Mouse (Mus musculus): ENCODE results near the gene Tnrc6b. TPM values are rescaled to one million over a fixed set of nuclear protein-coding genes. Genes with fewer than 3 reads are reported as not detected.
"Not testable (repeated sequence)": the region's sequence is repeated elsewhere in the genome, so short reads cannot be mapped to it uniquely, and the experiment has no call there.

Tnrc6b gene
- total RNA-seq, 2 experiments from 2014 or later = 86.8 to 117 TPM

DNA sequence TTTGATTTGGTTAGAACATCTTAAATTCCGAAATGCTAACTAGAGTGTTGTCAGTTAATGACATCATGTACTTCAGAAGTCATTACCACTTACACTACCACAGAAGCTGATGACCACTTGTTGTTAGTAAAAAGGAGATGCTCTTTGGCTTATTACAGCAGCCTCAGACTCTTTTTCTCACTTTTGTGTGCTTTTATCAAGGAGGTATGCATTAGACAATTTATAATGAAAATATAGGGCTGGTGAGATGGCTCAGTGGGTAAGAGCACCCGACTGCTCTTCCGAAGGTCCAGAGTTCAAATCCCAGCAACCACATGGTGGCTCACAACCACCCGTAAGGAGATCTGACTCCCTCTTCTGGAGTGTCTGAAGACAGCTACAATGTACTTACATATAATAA, 24.6 kb downstream of the Tnrc6b start:
- DNase-seq (ENCODE audit: extremely low spot score in 1 of 2, low spot score in 1 of 2) = not testable (repeated sequence)

DNA sequence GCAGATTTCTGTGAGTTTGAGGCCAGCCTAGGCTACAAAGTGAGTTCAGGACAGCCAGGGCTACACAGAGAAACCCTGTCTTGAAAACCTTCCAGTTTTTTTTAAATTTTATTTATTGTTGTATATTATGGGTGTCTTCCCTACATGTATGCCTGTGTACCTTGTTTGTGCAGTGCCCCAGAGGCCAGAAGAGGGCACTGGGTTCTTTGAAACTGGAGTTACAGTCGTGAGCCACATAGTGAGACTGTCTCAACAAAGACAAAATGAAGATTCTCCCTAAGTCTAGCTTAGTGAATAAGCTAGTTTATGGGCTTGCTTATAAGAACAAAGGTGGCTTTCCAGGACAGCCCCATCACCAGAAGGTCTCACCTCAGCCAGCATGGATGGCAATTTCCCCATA, 25.4 kb downstream of the Tnrc6b start:
- no peak for DNase-seq (ENCODE audit: extremely low spot score in 1 of 2, low spot score in 1 of 2)

GRCm38 (mm10) chr15:80738244-80738643, 27.1 kb downstream of the Tnrc6b start:
- DNase-seq (ENCODE audit: extremely low spot score in 1 of 2, low spot score in 1 of 2) = no peak

DNA sequence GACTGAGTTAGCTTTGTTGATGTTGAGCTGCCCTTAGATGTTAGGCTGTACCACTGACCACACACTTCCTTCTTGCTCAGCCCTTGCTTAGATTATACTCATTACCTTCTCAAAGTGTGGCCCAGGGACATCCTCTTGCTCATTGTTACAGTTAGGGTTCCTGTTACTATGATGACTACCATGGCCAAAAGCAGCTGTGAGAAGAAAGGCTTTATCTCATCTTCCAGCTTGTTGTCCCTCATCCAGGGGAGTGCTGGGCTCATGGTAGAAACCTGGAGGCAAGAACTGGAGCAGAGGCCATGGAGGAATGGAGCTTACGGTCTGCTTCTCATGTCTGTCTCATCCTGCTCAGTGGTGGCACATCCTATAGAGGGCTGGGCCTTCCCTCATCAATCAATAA, 28.9 kb downstream of the Tnrc6b start:
- DNase-seq (ENCODE audit: extremely low spot score in 1 of 2, low spot score in 1 of 2) = no peak

GRCm38 (mm10) chr15:80741836-80742235, 30.7 kb downstream of the Tnrc6b start:
- no peak for DNase-seq (ENCODE audit: extremely low spot score in 1 of 2, low spot score in 1 of 2)

- no peak for DNase-seq (ENCODE audit: extremely low spot score in 1 of 2, low spot score in 1 of 2)
Observed at GRCm38 (mm10) chr15:80742991-80743474, 31.9 kb downstream of the Tnrc6b start.

GRCm38 (mm10) chr15:80743606-80744005, 32.5 kb downstream of the Tnrc6b start:
- DNase-seq (ENCODE audit: extremely low spot score in 1 of 2, low spot score in 1 of 2) = no peak

- DNase-seq (ENCODE audit: extremely low spot score in 1 of 2, low spot score in 1 of 2) = no peak
Observed at GRCm38 (mm10) chr15:80744667-80745422, 33.7 kb downstream of the Tnrc6b start.

DNA sequence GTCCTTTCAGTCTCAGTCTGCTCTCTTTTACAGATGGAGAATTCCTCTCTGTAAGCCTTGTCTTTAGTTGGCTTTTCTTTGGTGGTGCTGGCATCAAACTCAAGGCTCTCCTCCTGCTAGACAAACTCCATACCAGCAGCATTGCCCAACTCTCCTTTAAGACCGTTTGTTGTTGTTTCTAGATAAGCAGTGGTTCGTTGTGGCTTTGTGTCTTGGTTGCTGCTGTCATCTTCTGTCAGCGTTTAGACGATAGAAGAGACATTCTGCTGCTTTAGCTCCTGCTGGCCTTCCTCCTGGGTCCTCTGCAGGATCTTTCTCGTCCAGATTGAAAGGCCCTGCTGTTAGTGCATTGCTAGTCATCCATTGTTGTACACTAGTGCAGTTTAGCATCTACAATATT, 37.9 kb downstream of the Tnrc6b start:
- no peak for DNase-seq (ENCODE audit: extremely low spot score in 1 of 2, low spot score in 1 of 2)

DNA sequence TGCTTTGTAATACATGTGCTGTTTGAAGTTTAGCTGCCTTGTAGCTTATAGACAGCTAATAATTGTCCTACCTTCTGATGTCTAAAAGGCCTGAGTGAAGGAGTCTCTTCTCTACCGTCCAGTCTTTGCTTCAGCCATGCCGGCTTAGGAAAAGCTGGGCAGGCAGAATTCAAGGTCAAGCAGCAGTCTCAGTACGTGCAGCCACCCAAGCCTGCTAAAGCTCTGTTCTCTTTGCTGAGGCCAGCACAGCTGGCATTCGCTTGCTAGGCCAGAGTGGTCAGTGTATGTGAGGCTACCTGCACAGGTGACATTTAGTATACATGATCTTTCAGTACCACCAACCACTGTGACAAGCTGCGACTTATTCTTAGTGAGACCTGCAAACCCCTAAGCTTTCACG, 42.2 kb downstream of the Tnrc6b start:
- DNase-seq (ENCODE audit: extremely low spot score in 1 of 2, low spot score in 1 of 2) = no peak

GRCm38 (mm10) chr15:80754103-80754502, 43.0 kb downstream of the Tnrc6b start:
- no peak for DNase-seq (ENCODE audit: extremely low spot score in 1 of 2, low spot score in 1 of 2)

GRCm38 (mm10) chr15:80759451-80759850, 48.3 kb downstream of the Tnrc6b start:
- DNase-seq (ENCODE audit: extremely low spot score in 1 of 2, low spot score in 1 of 2) = no peak

DNA sequence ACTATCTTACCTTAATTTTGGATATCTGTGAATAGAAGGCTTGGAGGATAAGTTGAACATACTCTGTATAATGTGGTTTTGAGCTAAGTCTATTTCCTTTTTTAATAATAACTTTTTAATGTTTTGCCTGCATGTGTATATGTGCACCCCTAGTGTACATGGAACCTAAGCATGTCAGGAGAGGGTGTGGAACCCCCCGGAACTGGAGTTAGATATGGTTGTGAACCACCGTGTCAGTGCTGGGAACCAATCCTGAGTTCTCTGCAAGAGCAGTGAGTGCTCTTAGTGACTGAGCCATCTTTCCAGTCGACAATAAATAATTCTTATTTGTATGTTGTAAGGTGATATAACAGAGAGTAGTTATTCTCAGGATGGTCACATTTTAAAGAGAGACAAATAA, 49.4 kb downstream of the Tnrc6b start:
- no peak for DNase-seq (ENCODE audit: extremely low spot score in 1 of 2, low spot score in 1 of 2)

GRCm38 (mm10) chr15:80760935-80761334, 49.8 kb downstream of the Tnrc6b start:
- DNase-seq (ENCODE audit: extremely low spot score in 1 of 2, low spot score in 1 of 2) = no peak

DNA sequence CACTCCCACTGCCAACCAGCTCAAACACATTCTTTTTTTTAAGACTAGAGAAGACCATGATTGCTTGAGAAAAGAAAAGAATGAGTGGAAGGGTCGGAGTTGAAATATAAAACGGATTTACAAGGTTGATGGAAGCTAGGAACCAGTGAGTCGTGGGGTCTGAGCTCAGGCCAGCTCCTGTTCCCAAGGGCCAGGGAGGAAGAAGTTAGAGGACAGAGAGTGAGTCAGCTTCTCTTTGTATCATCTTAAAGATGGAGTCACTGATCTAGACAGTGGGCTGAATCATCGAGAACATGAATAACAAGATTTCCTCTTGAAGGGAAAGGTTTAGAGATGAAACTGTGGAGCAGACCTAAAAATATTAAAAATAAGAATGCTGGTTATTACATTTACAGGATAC, 51.5 kb downstream of the Tnrc6b start:
- DNase-seq (ENCODE audit: extremely low spot score in 1 of 2, low spot score in 1 of 2) = no peak

- DNase-seq (ENCODE audit: extremely low spot score in 1 of 2, low spot score in 1 of 2) = no peak
Observed at GRCm38 (mm10) chr15:80764666-80765065, 53.6 kb downstream of the Tnrc6b start.

DNA sequence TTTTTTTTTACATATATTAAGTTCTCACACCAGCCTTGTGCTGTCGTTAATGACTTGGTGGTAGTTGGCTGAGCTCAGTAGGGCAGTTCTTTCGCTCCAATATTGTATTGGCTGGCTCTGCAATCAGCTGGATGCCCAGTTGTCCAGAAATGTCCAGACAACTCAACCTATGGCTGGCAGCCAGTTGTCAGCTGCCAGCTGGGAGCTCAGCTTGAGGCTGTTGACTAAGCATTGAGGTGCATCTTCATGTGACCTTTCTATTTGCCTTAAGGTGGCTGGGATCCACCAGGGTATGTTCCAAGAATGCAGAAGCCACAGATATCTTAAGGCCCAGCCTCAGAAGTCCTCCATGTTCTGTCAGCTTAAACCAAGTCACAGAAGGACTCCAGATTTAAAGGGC, 54.3 kb downstream of the Tnrc6b start:
- DNase-seq (ENCODE audit: extremely low spot score in 1 of 2, low spot score in 1 of 2) = no peak

- no peak for DNase-seq (ENCODE audit: extremely low spot score in 1 of 2, low spot score in 1 of 2)
Observed at GRCm38 (mm10) chr15:80768216-80768615, 57.1 kb downstream of the Tnrc6b start.

- DNase-seq (ENCODE audit: extremely low spot score in 1 of 2, low spot score in 1 of 2) = no peak
Observed at GRCm38 (mm10) chr15:80771926-80772441, 60.9 kb downstream of the Tnrc6b start.

- DNase-seq (ENCODE audit: extremely low spot score in 1 of 2, low spot score in 1 of 2) = no peak
Observed at GRCm38 (mm10) chr15:80774666-80775065, 63.6 kb downstream of the Tnrc6b start.

GRCm38 (mm10) chr15:80779006-80779405, 67.9 kb downstream of the Tnrc6b start:
- no peak for DNase-seq (ENCODE audit: extremely low spot score in 1 of 2, low spot score in 1 of 2)

DNA sequence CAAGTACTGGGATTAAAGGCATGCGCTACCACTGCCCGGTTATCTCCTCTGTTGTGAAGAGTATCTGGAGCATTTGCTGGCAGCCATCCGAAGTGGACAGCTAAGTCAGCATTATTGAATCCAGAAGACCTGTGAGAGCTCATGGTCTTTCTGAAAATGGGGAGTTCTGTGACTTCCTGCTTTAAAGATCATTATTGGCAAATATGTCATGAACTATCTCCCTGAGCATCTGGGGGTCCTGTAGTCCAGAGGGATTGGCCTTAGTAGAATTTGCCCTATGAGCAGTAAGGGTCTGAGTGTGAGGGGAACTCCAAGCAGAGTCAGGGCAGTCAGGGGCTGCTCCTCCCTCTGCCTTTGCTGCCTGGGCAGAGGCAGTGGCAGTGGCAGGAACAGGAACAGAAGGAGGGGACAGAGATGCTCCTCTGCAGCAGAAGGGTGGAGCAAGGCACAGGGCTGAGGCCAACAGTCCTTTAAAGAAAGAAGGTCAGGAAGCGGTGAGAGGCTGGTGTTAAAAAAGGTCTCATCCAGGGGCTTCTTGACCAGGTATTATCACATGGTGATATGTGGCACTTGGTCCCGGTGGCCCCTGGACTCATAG, 69.1 kb downstream of the Tnrc6b start:
- DNase-seq (ENCODE audit: extremely low spot score in 1 of 2, low spot score in 1 of 2) = no peak
